Mouse (Mus musculus): ENCODE results near the gene Lrp1.

GRCm38 (mm10) chr10:127669170-127669569, 48.2 kb upstream of the Lrp1 start:
- no peak for TF ChIP-seq CTCF (IDR thresholded peaks at IDR 0.05; ENCODE audit: borderline replicate concordance, extremely low read depth, insufficient read depth, insufficient read length)
- no peak for TF ChIP-seq POLR2A (IDR thresholded peaks at IDR 0.05; ENCODE audit: borderline replicate concordance, extremely low read depth, insufficient read depth, insufficient read length, poor library complexity, severe bottlenecking)
